Mouse (Mus musculus) large intestine, adult 2 months (tissue): ENCODE data around the gene Erlin1. TPM values are rescaled to one million over a fixed set of nuclear protein-coding genes. Genes with fewer than 3 reads are reported as not detected.

Source experiments
- DNase-seq: peaks from one replicate; pipeline ENCODE4 v3.0.0-alpha.2; 2012; ENCODE audit warnings: low read depth, low spot score
- WGBS: fragments of 180-500 bp; shearing (Covaris S2); methylation state at CpG from one replicate; pipeline ENCODE4 v1.1.7; 2018; 5-methylcytosine and 5-hydroxymethylcytosine counted together
- polyA plus RNA-seq: library from polyadenylated mRNA; depleted of rRNA; stranded (reverse); fragments of >200 nt; gene quantifications from 2 replicates; pipeline ENCODE4 v1.2.3, GENCODE M21; 2012; rRNA removed

Erlin1 gene
- polyA plus RNA-seq, 1 experiment = 15.8 TPM

DNA sequence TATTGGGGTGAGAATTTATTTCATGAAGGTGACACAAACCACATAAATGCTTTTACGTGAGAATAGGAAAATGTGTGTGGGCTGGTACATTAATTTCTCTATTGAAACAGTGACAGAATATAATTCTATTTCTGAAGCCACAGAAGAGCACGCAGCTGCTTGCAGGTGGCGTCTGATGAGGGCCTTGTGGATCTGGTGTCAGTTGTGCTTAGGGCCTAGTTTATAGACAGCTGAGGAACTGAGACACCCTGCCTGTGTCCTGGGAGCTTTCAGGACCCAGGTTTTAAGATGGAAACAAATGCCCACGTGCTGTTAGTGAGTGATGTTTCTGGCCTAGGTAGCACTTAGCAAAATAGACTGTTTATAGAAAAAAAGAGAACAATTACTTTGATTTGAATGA is 64.6 kb downstream of the Erlin1 start:
- WGBS = 74% methylated on average over 4 of the region's 4 CpGs
- DNase-seq = no peak

DNA sequence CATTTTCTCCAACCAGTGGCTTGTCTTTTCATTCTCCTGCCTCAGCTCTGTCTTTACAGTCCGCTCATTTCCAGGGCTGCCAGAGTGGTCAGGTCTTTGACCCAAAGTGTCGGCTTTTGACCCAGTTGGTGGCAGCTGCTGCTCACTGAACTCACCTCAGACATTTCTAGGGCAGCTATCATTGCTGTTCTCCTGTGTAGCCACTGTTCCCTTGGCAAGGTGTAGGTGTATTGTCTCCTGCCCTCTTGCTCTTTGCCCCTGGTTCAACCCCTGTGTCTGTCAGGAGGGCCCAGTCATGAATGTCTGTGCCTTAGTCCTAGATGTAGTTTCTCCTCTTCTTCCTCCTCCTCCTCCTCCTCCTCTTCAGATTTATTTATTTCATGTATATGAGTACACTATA is 65.3 kb downstream of the Erlin1 start:
- 91% methylated on average over 2 of the region's 2 CpGs for WGBS
- no peak for DNase-seq

DNA sequence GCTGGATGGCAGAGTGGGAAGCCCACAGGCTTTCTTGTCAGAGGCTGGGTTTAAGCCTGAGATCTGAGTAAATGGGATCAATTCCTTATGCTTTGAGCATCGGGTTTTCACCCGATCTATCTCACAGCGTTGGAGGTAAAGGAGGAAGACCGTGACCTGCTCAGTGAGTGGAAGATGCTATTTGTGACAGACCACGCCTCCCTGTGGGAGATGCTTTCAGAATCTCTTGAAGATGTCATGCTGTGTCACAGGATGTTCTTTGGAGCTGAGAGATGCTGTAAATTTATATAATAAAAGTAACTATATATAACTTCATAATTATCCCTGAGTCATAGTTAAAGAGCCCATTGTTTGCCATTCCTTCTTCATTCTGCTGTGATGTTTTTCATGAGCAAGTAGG is 68.9 kb downstream of the Erlin1 start:
- WGBS = 80% methylated on average over 5 of the region's 5 CpGs
- DNase-seq = no peak

DNA sequence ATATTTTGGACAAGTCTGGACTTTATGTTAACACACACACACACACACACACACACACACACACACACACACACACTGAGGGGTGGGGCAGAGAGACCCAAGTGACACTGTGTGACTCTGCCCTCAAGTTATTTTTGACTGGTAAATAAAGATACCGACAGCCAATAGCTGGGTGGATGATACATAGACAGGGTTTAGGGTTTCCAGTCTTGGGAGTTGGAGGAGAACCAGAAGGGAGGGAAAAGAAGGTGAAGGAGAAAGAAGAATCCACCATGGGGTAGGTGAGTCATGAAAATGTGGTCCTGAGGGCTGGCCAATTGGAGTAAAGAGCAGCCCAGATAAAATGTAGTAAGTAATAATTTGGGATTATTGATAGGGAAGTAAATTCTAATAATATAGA is 69.5 kb downstream of the Erlin1 start:
- DNase-seq = no peak
- 50% methylated on average over 1 of the region's 1 CpGs for WGBS

DNA sequence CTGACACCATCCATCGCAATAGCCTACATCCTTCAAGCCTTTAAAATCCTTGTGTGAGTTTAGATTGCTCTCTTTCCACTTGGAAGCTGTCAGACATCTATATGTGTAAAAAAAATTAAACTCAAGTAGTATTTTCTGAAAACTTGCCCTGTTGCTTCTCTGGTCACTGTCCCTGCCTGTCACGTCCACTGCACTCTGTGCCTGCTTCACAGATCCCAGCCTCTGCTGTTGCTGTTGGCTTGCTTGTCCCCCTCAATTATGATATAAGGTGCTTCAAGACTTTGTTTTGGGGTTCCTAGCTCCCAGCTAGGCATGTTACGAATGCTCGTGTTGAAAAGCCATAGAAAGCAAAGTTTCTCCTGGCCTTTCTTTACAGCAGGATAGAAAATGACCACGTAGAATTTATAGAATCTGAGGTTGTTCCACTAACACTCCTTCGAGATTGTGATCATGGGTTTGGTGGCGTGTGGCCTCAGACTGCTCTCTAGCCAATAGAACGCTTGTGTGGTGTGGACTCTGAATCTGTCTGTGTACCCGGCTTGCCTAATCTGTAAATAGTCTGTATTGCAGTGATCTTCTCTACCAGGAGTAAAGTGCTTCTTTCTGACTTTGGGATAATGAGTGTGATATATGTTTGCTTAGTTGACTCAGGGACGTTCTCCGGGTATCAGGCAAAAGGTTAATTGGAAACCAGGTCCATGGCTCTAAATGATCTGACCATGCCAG is 70.6 kb downstream of the Erlin1 start:
- WGBS = 53% methylated on average over 11 of the region's 11 CpGs
- DNase-seq = no peak

DNA sequence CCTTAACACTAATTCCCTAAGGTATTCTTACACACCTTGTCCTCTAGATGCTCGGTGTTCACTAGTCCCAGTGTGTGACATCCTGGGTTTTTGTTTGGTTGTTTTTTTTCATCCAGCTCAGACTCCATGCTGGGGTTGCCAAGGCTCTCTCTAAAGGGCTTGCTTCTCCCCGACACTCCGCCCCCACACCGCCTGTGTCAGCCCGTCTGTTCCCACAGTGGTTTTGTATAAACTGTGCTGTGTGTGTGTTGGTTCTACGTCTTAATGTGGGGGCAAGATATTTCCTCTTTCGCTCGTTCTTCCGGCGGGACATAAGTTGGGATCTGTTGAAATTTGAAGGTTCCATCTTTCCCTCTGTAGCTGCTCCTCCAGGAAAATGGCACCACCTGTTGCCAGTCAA is 71.5 kb downstream of the Erlin1 start:
- no peak for DNase-seq
- 76% methylated on average over 10 of the region's 10 CpGs for WGBS

DNA sequence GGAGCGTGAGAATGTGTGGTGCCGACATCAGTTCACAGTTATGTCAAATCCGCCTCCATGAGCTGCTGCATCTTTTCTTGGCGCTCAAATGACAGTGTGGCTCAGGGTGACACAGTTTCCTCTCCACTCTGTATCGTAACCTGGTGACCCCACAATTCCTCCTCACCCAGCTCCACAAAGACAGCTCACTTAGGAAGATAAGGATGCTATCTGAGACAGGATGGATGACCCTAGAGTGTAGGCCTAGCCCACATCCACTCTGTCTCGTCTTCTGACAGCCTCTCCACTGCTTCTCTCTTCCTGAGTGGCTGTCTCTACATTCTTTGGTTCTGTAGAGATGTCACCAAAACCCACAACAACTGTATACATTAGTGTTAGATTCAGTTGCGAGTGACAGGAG is 74.2 kb downstream of the Erlin1 start:
- WGBS = 87% methylated on average over 7 of the region's 7 CpGs
- no peak for DNase-seq

DNA sequence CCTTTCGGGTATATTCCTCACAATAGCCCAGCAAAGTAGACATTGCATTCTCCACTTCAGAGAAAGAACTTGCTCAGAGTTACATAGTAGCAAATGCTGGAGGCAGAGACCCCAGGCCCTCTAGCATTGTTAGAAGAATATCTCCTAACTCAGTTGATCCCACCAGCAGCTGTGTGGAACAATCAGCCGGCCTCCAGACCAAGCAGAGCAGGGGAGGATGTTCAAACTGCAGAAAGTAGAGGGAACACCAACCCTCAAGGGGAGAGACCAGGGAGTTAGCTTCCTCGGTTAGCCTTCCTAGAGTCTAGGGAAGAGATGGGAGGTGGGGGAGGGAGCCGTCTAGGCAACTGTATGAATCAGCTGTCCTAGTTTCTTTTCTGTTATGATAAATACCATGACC is 77.1 kb downstream of the Erlin1 start:
- WGBS = 63% methylated on average over 4 of the region's 4 CpGs
- no peak for DNase-seq

DNA sequence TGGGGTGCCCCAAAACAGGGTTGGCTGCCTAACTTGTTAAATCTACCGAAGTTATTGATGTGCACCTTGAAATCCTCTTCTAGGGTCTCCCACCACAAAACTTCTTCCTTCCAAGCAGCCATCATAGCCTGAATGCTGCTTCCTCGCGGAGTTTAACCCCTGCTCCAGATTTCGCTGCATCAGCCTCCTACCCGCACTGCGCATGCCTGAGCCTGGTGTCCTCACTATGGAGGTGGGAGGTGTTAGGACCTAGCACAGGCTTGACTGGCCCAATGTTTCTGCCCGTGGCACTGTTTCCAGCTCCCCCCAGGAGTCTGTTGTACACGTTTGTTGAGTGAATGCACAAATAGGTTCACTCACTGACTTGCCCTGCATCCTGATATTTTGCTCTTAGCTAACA is 79.2 kb downstream of the Erlin1 start:
- whole genome bisulfite sequencing = 85% methylated on average over 8 of the region's 8 CpGs
- DNase-seq = no peak

DNA sequence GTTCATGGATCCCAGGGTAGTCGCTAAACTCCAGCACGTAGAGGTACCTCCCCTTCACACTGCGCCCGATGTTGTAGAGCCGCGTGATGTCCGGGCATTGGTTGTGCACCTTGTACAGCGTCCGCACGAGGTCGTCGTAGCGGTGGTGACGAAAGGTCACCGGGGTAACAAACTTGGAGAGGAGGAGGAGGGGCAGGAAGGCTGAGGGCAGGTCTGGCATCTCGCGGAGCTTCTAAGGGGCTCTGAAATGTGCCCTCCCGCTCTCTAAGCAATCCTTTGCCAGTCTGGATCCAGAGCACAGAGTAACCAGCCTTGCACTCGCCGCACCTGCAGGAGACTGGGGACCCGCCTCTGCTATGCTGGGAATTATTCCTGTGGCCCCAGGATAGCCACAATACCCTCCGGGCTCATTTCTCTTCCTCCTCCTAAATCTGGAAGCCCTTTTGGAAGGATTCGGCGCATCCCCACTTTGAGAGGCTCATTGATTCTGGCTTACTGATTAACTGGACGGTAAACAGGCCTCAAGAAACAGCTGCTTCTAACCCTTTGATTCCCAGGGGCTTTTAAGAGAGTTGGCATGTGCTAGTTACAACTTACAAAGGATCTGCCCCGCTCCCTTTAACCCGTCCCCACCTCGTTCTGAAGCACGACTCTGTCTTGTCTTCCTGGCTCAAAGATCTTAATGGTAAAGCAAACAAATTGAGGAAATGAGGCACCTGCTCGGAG is 83.4 kb downstream of the Erlin1 start, which contains the start of gene Cpn1:
TSS of gene Cpn1 (minus strand) at position 488 of the 726 bp plus-strand sequence.
- DNase-seq = no peak
- WGBS = 11% methylated on average over 30 of the region's 30 CpGs

Other genes with a start within 250 kb of the Erlin1 start
- 42.1 and 59.0 TPM in 2 replicates for gene Dnmbp, start 129.6 kb downstream of the Erlin1 start, polyA plus RNA-seq
- 1.4 and 2.4 TPM in 2 replicates for gene Cpn1, start 83.2 kb downstream of the Erlin1 start, polyA plus RNA-seq
- gene Cyp2c23, start 40.6 kb downstream of the Erlin1 start, polyA plus RNA-seq = 0.48 and 1.1 TPM in 2 replicates
- gene Chuk, start 37.7 kb upstream of the Erlin1 start, polyA plus RNA-seq = 14.1 and 27.9 TPM in 2 replicates
- gene Cwf19l1, start 66.1 kb upstream of the Erlin1 start, polyA plus RNA-seq = 5.8 and 6.4 TPM in 2 replicates
- gene Bloc1s2, start 76.7 kb upstream of the Erlin1 start, polyA plus RNA-seq = 31.0 and 32.4 TPM in 2 replicates
- 0.11 and 0.40 TPM in 2 replicates for gene Pkd2l1, start 122.7 kb upstream of the Erlin1 start, polyA plus RNA-seq
- not detected in 2 replicates for gene Scd3, start 133.5 kb upstream of the Erlin1 start, polyA plus RNA-seq
- gene Scd2, start 223.9 kb upstream of the Erlin1 start, polyA plus RNA-seq = 71.3 and 91.7 TPM in 2 replicates